Mouse (Mus musculus): ENCODE measurements around the gene Tcf12. TPM values are rescaled to one million over a fixed set of nuclear protein-coding genes. Genes with fewer than 3 reads are reported as not detected.
A peak's percentile ranks its signal among the peaks of the same experiment; 100 is the strongest.

Gene Tcf12
- total RNA-seq, 2 experiments from 2014 or later: 50.1 to 68.1 TPM

GRCm38 (mm10) chr9:71853904-71854303 lies 257.8 kb downstream of the Tcf12 start:
- DNase-seq (ENCODE audit: extremely low spot score in 1 of 2, low spot score in 1 of 2): no peak

GRCm38 (mm10) chr9:71850283-71850682 lies 261.4 kb downstream of the Tcf12 start:
- no peak for DNase-seq (ENCODE audit: extremely low spot score in 1 of 2, low spot score in 1 of 2)

- DNase-seq (ENCODE audit: extremely low spot score in 1 of 2, low spot score in 1 of 2): no peak
Measured at GRCm38 (mm10) chr9:71848392-71848791, 263.3 kb downstream of the Tcf12 start.

GRCm38 (mm10) chr9:71847921-71848320 lies 263.8 kb downstream of the Tcf12 start:
- no peak for DNase-seq (ENCODE audit: extremely low spot score in 1 of 2, low spot score in 1 of 2)

- DNase-seq (ENCODE audit: extremely low spot score in 1 of 2, low spot score in 1 of 2): no peak
Measured at GRCm38 (mm10) chr9:71841850-71842249, 269.8 kb downstream of the Tcf12 start.

- no peak for DNase-seq (ENCODE audit: extremely low spot score in 1 of 2, low spot score in 1 of 2)
Measured at GRCm38 (mm10) chr9:71837366-71837765, 274.3 kb downstream of the Tcf12 start.

GRCm38 (mm10) chr9:71836366-71836765 lies 275.3 kb downstream of the Tcf12 start:
- no peak for DNase-seq (ENCODE audit: extremely low spot score in 1 of 2, low spot score in 1 of 2)

- DNase-seq (ENCODE audit: extremely low spot score in 1 of 2, low spot score in 1 of 2): no peak
Measured at GRCm38 (mm10) chr9:71835203-71835815, 276.4 kb downstream of the Tcf12 start.

- DNase-seq (ENCODE audit: extremely low spot score in 1 of 2, low spot score in 1 of 2): no peak
Measured at GRCm38 (mm10) chr9:71834707-71835106, 277.0 kb downstream of the Tcf12 start.

- peak; percentile 63 to 81 for DNase-seq (ENCODE audit: extremely low spot score in 1 of 2, low spot score in 1 of 2)
Measured at GRCm38 (mm10) chr9:71831756-71832699, 279.6 kb downstream of the Tcf12 start.

GRCm38 (mm10) chr9:71830994-71831393 lies 280.7 kb downstream of the Tcf12 start:
- no peak for DNase-seq (ENCODE audit: extremely low spot score in 1 of 2, low spot score in 1 of 2)

- no peak for DNase-seq (ENCODE audit: extremely low spot score in 1 of 2, low spot score in 1 of 2)
Measured at GRCm38 (mm10) chr9:71830365-71830764, 281.3 kb downstream of the Tcf12 start.

- DNase-seq (ENCODE audit: extremely low spot score in 1 of 2, low spot score in 1 of 2): no peak
Measured at GRCm38 (mm10) chr9:71829753-71830152, 281.9 kb downstream of the Tcf12 start.

- DNase-seq (ENCODE audit: extremely low spot score in 1 of 2, low spot score in 1 of 2): no peak
Measured at GRCm38 (mm10) chr9:71829137-71829536, 282.5 kb downstream of the Tcf12 start.

- DNase-seq (ENCODE audit: extremely low spot score in 1 of 2, low spot score in 1 of 2): no peak
Measured at GRCm38 (mm10) chr9:71827371-71827770, 284.3 kb downstream of the Tcf12 start.

- peak in 1 of 2 experiments; percentile 13 for DNase-seq (ENCODE audit: extremely low spot score in 1 of 2, low spot score in 1 of 2)
Measured at GRCm38 (mm10) chr9:71826040-71826525, 285.6 kb downstream of the Tcf12 start.

GRCm38 (mm10) chr9:71822003-71822402 lies 289.7 kb downstream of the Tcf12 start:
- no peak for DNase-seq (ENCODE audit: extremely low spot score in 1 of 2, low spot score in 1 of 2)

- DNase-seq (ENCODE audit: extremely low spot score in 1 of 2, low spot score in 1 of 2): peak in 1 of 2 experiments; percentile 6
Measured at GRCm38 (mm10) chr9:71818453-71818852, 293.2 kb downstream of the Tcf12 start.

GRCm38 (mm10) chr9:71816121-71816520 lies 295.6 kb downstream of the Tcf12 start:
- DNase-seq (ENCODE audit: extremely low spot score in 1 of 2, low spot score in 1 of 2): no peak

GRCm38 (mm10) chr9:71813565-71813964 lies 298.1 kb downstream of the Tcf12 start:
- DNase-seq (ENCODE audit: extremely low spot score in 1 of 2, low spot score in 1 of 2): no peak

- DNase-seq (ENCODE audit: extremely low spot score in 1 of 2, low spot score in 1 of 2): no peak
Measured at GRCm38 (mm10) chr9:71812914-71813313, 298.8 kb downstream of the Tcf12 start.
